Mouse (Mus musculus) lung, adult 2 months (tissue): ENCODE results near the gene Hamp2.

ENCODE experiments used
- CTCF ChIP-seq: fragments of 200-500 bp; IDR thresholded peaks from 2 replicates; pipeline ENCODE4 v1.5.1; 2011; ENCODE audit warnings: mild to moderate bottlenecking, low read length, control low read depth; ENCODE audit not compliant: insufficient read depth
- POLR2A ChIP-seq: fragments of 200-500 bp; IDR thresholded peaks from 2 replicates; pipeline ENCODE4 v1.6.1; 2011; ENCODE audit warnings: low read depth, mild to moderate bottlenecking, control low read depth, low read length, borderline replicate concordance; ENCODE audit errors: extremely low read depth

- TF ChIP-seq POLR2A (no peak), CTCF (no peak)
Observed at GRCm38 (mm10) chr7:30895217-30895616, 29.3 kb downstream of the Hamp2 start.
